Mouse (Mus musculus) kidney, adult 2 months (tissue): ENCODE measurements around the gene Metrn.

Source experiments
- CTCF ChIP-seq: fragments of 200-500 bp; conservative IDR thresholded peaks from 2 replicates; pipeline ENCODE4 v1.5.1; 2011; ENCODE audit warnings: low read depth, mild to moderate bottlenecking, control low read depth, low read length, moderate library complexity, mixed read lengths; ENCODE audit not compliant: insufficient read depth, insufficient read length
- POLR2A ChIP-seq: fragments of 200-500 bp; IDR thresholded peaks from one replicate; pipeline ENCODE4 v1.6.1; 2011; ENCODE audit warnings: low read depth, low read length, control low read depth

DNA sequence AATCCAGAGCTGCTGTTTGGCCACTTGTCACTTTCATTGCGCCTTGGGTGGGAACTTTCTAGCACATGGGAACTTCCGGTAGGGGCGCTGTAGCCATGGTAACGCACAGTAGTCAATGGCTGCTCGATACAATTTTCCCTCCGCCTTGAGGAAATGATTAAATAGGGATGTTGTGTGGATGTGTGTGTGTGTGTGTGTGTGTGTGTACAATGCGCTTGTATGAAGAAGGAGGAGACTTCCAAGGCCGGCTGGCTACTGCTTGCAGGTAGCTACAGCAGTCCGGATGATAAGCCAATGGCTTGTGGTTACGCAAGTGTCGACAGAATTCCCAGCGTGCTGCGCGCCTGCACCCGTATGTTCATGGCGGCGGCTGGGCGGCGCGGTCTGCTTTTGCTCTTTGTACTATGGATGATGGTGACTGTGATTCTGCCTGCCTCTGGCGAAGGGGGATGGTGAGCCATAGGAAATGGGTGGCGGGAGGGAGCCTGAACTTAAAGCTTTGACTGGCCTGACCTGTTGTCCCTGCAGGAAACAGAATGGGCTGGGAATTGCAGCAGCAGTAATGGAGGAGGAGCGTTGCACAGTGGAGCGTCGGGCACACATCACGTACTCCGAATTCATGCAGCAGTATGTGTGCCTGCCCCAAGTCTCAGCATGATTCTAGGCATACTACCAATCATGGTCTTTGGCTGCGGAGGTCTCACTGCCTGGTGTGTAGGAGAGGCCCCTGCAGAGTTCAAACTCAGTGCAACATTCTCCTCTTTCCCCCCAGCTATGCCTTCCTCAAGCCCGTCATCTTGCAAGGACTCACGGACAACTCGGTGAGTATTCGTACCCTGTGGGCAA lies 32.0 kb upstream of the Metrn start, which contains the start of gene Jmjd8:
- peak; percentile 51 for TF ChIP-seq CTCF
- peak; percentile 69 for TF ChIP-seq POLR2A
